Mouse (Mus musculus): ENCODE data around the gene Stap1. TPM values are rescaled to one million over a fixed set of nuclear protein-coding genes. Genes with fewer than 3 reads are reported as not detected.

Stap1 gene
- polyA plus RNA-seq, 1 experiment from 2014 or later, result 0.57 TPM

- no peak overlapping the region for H3K9ac ChIP-seq
- H3K4me2 ChIP-seq, result no peak overlapping the region
- no peaks in the 10 kb centered on the region for H3K36me3 ChIP-seq
- no peak overlapping the region for H3K27ac ChIP-seq (replicated peaks)
- no peaks in the 10 kb centered on the region for H3K9me3 ChIP-seq
- no peaks in the 10 kb centered on the region for H3K4me1 ChIP-seq (replicated peaks)
- ATAC-seq (ENCODE audit: low FRiP score, low read depth), result no peak
- no peak overlapping the region for H3K4me3 ChIP-seq
- 83% methylated on average over 7 of the region's 7 CpGs for WGBS
- H3K27me3 ChIP-seq, result no peaks in the 10 kb centered on the region
Observed at GRCm38 (mm10) chr5:86084979-86085378, 13.4 kb downstream of the Stap1 start.

GRCm38 (mm10) chr5:86086751-86087150 is 15.2 kb downstream of the Stap1 start:
- ATAC-seq (ENCODE audit: low FRiP score, low read depth), result no peak
- no peaks in the 10 kb centered on the region for H3K9me3 ChIP-seq
- no peak overlapping the region for H3K4me2 ChIP-seq
- H3K36me3 ChIP-seq, result no peaks in the 10 kb centered on the region
- H3K4me3 ChIP-seq, result no peak overlapping the region
- H3K4me1 ChIP-seq (replicated peaks), result no peaks in the 10 kb centered on the region
- WGBS, result 89% methylated on average over 6 of the region's 6 CpGs
- no peak overlapping the region for H3K27ac ChIP-seq (replicated peaks)
- no peaks in the 10 kb centered on the region for H3K27me3 ChIP-seq
- H3K9ac ChIP-seq, result no peak overlapping the region

GRCm38 (mm10) chr5:86094754-86095153 is 23.2 kb downstream of the Stap1 start:
- Histone ChIP-seq H3K9ac (no peak overlapping the region), H3K27ac (replicated peaks) (no peak overlapping the region), H3K4me2 (no peak overlapping the region), H3K36me3 (no peaks in the 10 kb centered on the region), H3K4me1 (replicated peaks) (no peaks in the 10 kb centered on the region), H3K4me3 (no peak overlapping the region), H3K9me3 (no peaks in the 10 kb centered on the region), H3K27me3 (no peaks in the 10 kb centered on the region)
- ATAC-seq (ENCODE audit: low FRiP score, low read depth), result no peak
- WGBS, result 90% methylated on average over 9 of the region's 9 CpGs

GRCm38 (mm10) chr5:86098988-86099387 is 27.4 kb downstream of the Stap1 start:
- WGBS, result 91% methylated on average over 3 of the region's 3 CpGs
- H3K36me3 ChIP-seq, result peaks cover 3% of the 10 kb centered on the region

GRCm38 (mm10) chr5:86100621-86101020 is 29.1 kb downstream of the Stap1 start:
- H3K27me3 ChIP-seq, result no peaks in the 10 kb centered on the region
- no peaks in the 10 kb centered on the region for H3K4me1 ChIP-seq (replicated peaks)
- H3K27ac ChIP-seq (replicated peaks), result no peak overlapping the region
- no peak for ATAC-seq (ENCODE audit: low FRiP score, low read depth)
- no peak overlapping the region for H3K9ac ChIP-seq
- 86% methylated on average over 3 of the region's 3 CpGs for WGBS
- peaks cover 3% of the 10 kb centered on the region for H3K36me3 ChIP-seq
- no peaks in the 10 kb centered on the region for H3K9me3 ChIP-seq
- no peak overlapping the region for H3K4me2 ChIP-seq
- H3K4me3 ChIP-seq, result no peak overlapping the region

More at GRCm38 (mm10) chr5:86098988-86099387, 27.4 kb downstream of the Stap1 start:
- Histone ChIP-seq H3K4me3 (no peak overlapping the region), H3K4me1 (replicated peaks) (no peaks in the 10 kb centered on the region), H3K9me3 (no peaks in the 10 kb centered on the region), H3K27me3 (no peaks in the 10 kb centered on the region), H3K27ac (replicated peaks) (no peak overlapping the region), H3K9ac (no peak overlapping the region), H3K4me2 (no peak overlapping the region)
- no peak for ATAC-seq (ENCODE audit: low FRiP score, low read depth)

GRCm38 (mm10) chr5:86102176-86102575 is 30.6 kb downstream of the Stap1 start:
- Histone ChIP-seq H3K4me3 (no peak overlapping the region), H3K4me1 (replicated peaks) (no peaks in the 10 kb centered on the region), H3K36me3 (peaks cover 9% of the 10 kb centered on the region), H3K9me3 (no peaks in the 10 kb centered on the region), H3K27ac (replicated peaks) (no peak overlapping the region), H3K9ac (no peak overlapping the region), H3K27me3 (no peaks in the 10 kb centered on the region), H3K4me2 (no peak overlapping the region)
- WGBS, result 98% methylated on average over 2 of the region's 2 CpGs
- no peak for ATAC-seq (ENCODE audit: low FRiP score, low read depth)

GRCm38 (mm10) chr5:86106610-86107009 is 35.1 kb downstream of the Stap1 start:
- H3K4me1 ChIP-seq (replicated peaks), result no peaks in the 10 kb centered on the region
- H3K27me3 ChIP-seq, result no peaks in the 10 kb centered on the region
- no peak overlapping the region for H3K4me2 ChIP-seq
- no peaks in the 10 kb centered on the region for H3K9me3 ChIP-seq
- H3K4me3 ChIP-seq, result no peak overlapping the region
- H3K9ac ChIP-seq, result no peak overlapping the region
- no peak for ATAC-seq (ENCODE audit: low FRiP score, low read depth)
- no peak overlapping the region for H3K27ac ChIP-seq (replicated peaks)
- 82% methylated on average over 2 of the region's 2 CpGs for WGBS
- peaks cover 25% of the 10 kb centered on the region for H3K36me3 ChIP-seq

- Histone ChIP-seq H3K27ac (replicated peaks) (no peak overlapping the region), H3K36me3 (peaks cover 37% of the 10 kb centered on the region), H3K4me1 (replicated peaks) (no peaks in the 10 kb centered on the region), H3K27me3 (no peaks in the 10 kb centered on the region), H3K9ac (no peak overlapping the region), H3K4me2 (no peak overlapping the region), H3K4me3 (no peak overlapping the region), H3K9me3 (no peaks in the 10 kb centered on the region)
- WGBS, result 94% methylated on average over 1 of the region's 1 CpGs
- no peak for ATAC-seq (ENCODE audit: low FRiP score, low read depth)
Observed at GRCm38 (mm10) chr5:86111074-86111473, 39.5 kb downstream of the Stap1 start.

- H3K4me2 ChIP-seq, result no peak overlapping the region
- no peak overlapping the region for H3K4me3 ChIP-seq
- H3K27me3 ChIP-seq, result no peaks in the 10 kb centered on the region
- H3K36me3 ChIP-seq, result peaks cover 31% of the 10 kb centered on the region
- no peak overlapping the region for H3K9ac ChIP-seq
- no peaks in the 10 kb centered on the region for H3K4me1 ChIP-seq (replicated peaks)
- 99% methylated on average over 2 of the region's 2 CpGs for WGBS
- no peak for ATAC-seq (ENCODE audit: low FRiP score, low read depth)
- H3K27ac ChIP-seq (replicated peaks), result no peak overlapping the region
- H3K9me3 ChIP-seq, result no peaks in the 10 kb centered on the region
Observed at GRCm38 (mm10) chr5:86113037-86113436, 41.5 kb downstream of the Stap1 start.

GRCm38 (mm10) chr5:86113997-86114396 is 42.5 kb downstream of the Stap1 start:
- peaks cover 32% of the 10 kb centered on the region for H3K36me3 ChIP-seq
- H3K4me2 ChIP-seq, result no peak overlapping the region
- no peak for ATAC-seq (ENCODE audit: low FRiP score, low read depth)
- no peak overlapping the region for H3K4me3 ChIP-seq
- H3K27me3 ChIP-seq, result no peaks in the 10 kb centered on the region
- H3K9ac ChIP-seq, result no peak overlapping the region
- H3K27ac ChIP-seq (replicated peaks), result no peak overlapping the region
- no peaks in the 10 kb centered on the region for H3K4me1 ChIP-seq (replicated peaks)
- no peaks in the 10 kb centered on the region for H3K9me3 ChIP-seq
- 71% methylated on average over 1 of the region's 1 CpGs for WGBS

GRCm38 (mm10) chr5:86118457-86119094 is 47.0 kb downstream of the Stap1 start:
- Histone ChIP-seq H3K27ac (replicated peaks) (no peak overlapping the region), H3K27me3 (no peaks in the 10 kb centered on the region), H3K9ac (no peak overlapping the region), H3K36me3 (peaks cover 38% of the 10 kb centered on the region), H3K9me3 (no peaks in the 10 kb centered on the region), H3K4me3 (no peak overlapping the region), H3K4me1 (replicated peaks) (no peaks in the 10 kb centered on the region), H3K4me2 (no peak overlapping the region)
- WGBS, result 93% methylated on average over 9 of the region's 9 CpGs
- no peak for ATAC-seq (ENCODE audit: low FRiP score, low read depth)

- no peak for ATAC-seq (ENCODE audit: low FRiP score, low read depth)
- H3K36me3 ChIP-seq, result peaks cover 38% of the 10 kb centered on the region
- no peaks in the 10 kb centered on the region for H3K27me3 ChIP-seq
- 96% methylated on average over 1 of the region's 1 CpGs for WGBS
- H3K9ac ChIP-seq, result no peak overlapping the region
- H3K4me1 ChIP-seq (replicated peaks), result no peaks in the 10 kb centered on the region
- H3K4me3 ChIP-seq, result no peak overlapping the region
- no peak overlapping the region for H3K27ac ChIP-seq (replicated peaks)
- H3K9me3 ChIP-seq, result no peaks in the 10 kb centered on the region
- H3K4me2 ChIP-seq, result no peak overlapping the region
Observed at GRCm38 (mm10) chr5:86128749-86129148, 57.2 kb downstream of the Stap1 start.

GRCm38 (mm10) chr5:86129828-86130227 is 58.3 kb downstream of the Stap1 start:
- H3K27me3 ChIP-seq, result no peaks in the 10 kb centered on the region
- no peak overlapping the region for H3K4me2 ChIP-seq
- H3K4me1 ChIP-seq (replicated peaks), result no peaks in the 10 kb centered on the region
- no peak overlapping the region for H3K4me3 ChIP-seq
- H3K27ac ChIP-seq (replicated peaks), result no peak overlapping the region
- ATAC-seq (ENCODE audit: low FRiP score, low read depth), result no peak
- peaks cover 37% of the 10 kb centered on the region for H3K36me3 ChIP-seq
- no peak overlapping the region for H3K9ac ChIP-seq
- no peaks in the 10 kb centered on the region for H3K9me3 ChIP-seq
